Mouse (Mus musculus): ENCODE measurements around the gene Tro.

Gene Tro

GRCm38 (mm10) chrX:150656908-150657796 is at the start of gene Tro:
Tro (minus strand) TSS chrX:150657583.
- DNase-seq = no peak

GRCm38 (mm10) chrX:150677505-150677904 is 20.1 kb upstream of the Tro start:
- no peak for DNase-seq

GRCm38 (mm10) chrX:150662809-150663208 is 5.4 kb upstream of the Tro start:
- peak; percentile 7 to 11 for DNase-seq

GRCm38 (mm10) chrX:150657797-150658118 is 375 bp upstream of the Tro start:
- DNase-seq = no peak

- no peak for DNase-seq
Observed at GRCm38 (mm10) chrX:150656122-150656907, 1.1 kb downstream of the Tro start.

- DNase-seq = no peak
Observed at GRCm38 (mm10) chrX:150636421-150636820, 21.0 kb downstream of the Tro start.

DNA sequence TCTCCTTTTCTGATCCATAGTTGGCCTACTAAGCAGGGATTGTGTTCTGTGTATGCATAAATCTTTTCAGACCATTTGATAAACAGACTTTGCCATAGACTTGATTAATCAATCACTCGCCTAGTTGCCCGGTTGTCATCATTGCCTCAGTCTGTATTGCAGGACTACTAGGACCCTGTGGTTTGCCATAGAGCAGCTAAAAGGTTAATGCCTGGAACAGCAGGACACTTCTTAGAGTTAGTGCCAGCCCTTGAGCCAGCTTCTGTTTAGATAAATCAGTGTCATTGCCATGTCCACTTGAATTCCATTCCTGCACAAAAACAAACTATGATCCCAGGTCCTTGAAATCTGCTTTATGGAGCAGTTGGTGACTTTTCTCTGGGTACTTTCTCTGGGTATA is 58.5 kb downstream of the Tro start:
- no peak for DNase-seq

Measured in B cell, adult 2 months (primary cell).